Mouse (Mus musculus) CH12.LX (cell line): ENCODE data around the gene 4930505A04Rik. TPM values are rescaled to one million over a fixed set of nuclear protein-coding genes. Genes with fewer than 3 reads are reported as not detected.

Source experiments
- DNase-seq: peaks from one replicate; pipeline ENCODE4 v3.0.0-alpha.2; 2013; ENCODE audit errors: extremely low read depth
- H3K27ac ChIP-seq: 2 replicates; pipeline ENCODE4 v1.5.1; 2012; ENCODE audit warnings: low read depth, mild to moderate bottlenecking, control low read depth, moderate library complexity; ENCODE audit not compliant: insufficient read depth
- H3K27me3 ChIP-seq: replicated peaks from 2 replicates; pipeline ENCODE3; 2012; ENCODE audit warnings: inconsistent platforms
- H3K36me3 ChIP-seq, 2 experiments: replicated peaks in 1 of 2; 2 replicates each; pipeline versions ENCODE3 to v1.6.1; 2012; ENCODE audit warnings: inconsistent platforms in 1 of 2, low read length in 1 of 2, mild to moderate bottlenecking in 1 of 2, mixed read lengths in 1 of 2, moderate library complexity in 1 of 2; ENCODE audit not compliant: control insufficient read depth in 1 of 2, insufficient read depth in 1 of 2
- H3K4me1 ChIP-seq, 2 experiments: 2 replicates each; pipeline ENCODE4 v1.6.1; 2012; ENCODE audit warnings: inconsistent platforms in 1 of 2, moderate library complexity in 1 of 2; ENCODE audit not compliant: insufficient read depth in 2 of 2, control insufficient read depth in 1 of 2
- H3K4me2 ChIP-seq: 2 replicates; pipeline ENCODE4 v1.6.1; 2012; ENCODE audit warnings: low read depth, mild to moderate bottlenecking, control low read depth; ENCODE audit not compliant: poor library complexity, insufficient read depth, severe bottlenecking
- H3K4me3 ChIP-seq, 3 experiments: fragments of 150-350 bp in 1 of 3; sonication (generic) in 1 of 3; replicated peaks in 1 of 3; 2 replicates each; pipeline versions ENCODE3 to v1.5.1; 2011 to 2012; ENCODE audit warnings: low read depth in 2 of 3, low read length in 2 of 3, mild to moderate bottlenecking in 2 of 3, moderate library complexity in 2 of 3, control low read depth in 1 of 3, improper control_type of control experiment in 1 of 3, inconsistent platforms in 1 of 3, mixed read lengths in 1 of 3; ENCODE audit not compliant: poor library complexity in 1 of 3
- H3K79me2 ChIP-seq: replicated peaks from 2 replicates; pipeline ENCODE4 v1.6.1; 2012; ENCODE audit warnings: mild to moderate bottlenecking, moderate library complexity; ENCODE audit not compliant: control insufficient read depth, poor library complexity, insufficient read depth, severe bottlenecking; ENCODE audit errors: extremely low read depth
- H3K9ac ChIP-seq: 2 replicates; pipeline ENCODE4 v1.6.1; 2012; ENCODE audit warnings: low read depth, mild to moderate bottlenecking, control low read depth, moderate library complexity; ENCODE audit not compliant: insufficient read depth
- H3K9me3 ChIP-seq: replicated peaks from 2 replicates; pipeline ENCODE3; 2012; ENCODE audit warnings: low read length, inconsistent platforms, mixed read lengths
- GABPA ChIP-seq: IDR thresholded peaks from 2 replicates; pipeline ENCODE4 v1.6.1; 2012; ENCODE audit warnings: low read depth, low read length, improper control_type of control experiment, inconsistent platforms; ENCODE audit not compliant: insufficient replicate concordance
- HCFC1 ChIP-seq: IDR thresholded peaks from 2 replicates; pipeline ENCODE4 v1.6.1; 2012; ENCODE audit warnings: low read depth, mild to moderate bottlenecking, inconsistent platforms, low read length, improper control_type of control experiment
- IRF4 ChIP-seq: IDR thresholded peaks from 2 replicates; pipeline ENCODE4 v1.6.1; 2014; ENCODE audit warnings: low read depth, mild to moderate bottlenecking, inconsistent platforms, low read length, improper control_type of control experiment
- JUN ChIP-seq: IDR thresholded peaks from 2 replicates; pipeline ENCODE4 v1.6.1; 2011; ENCODE audit warnings: low read depth, mild to moderate bottlenecking, low read length, improper control_type of control experiment, moderate library complexity; ENCODE audit not compliant: insufficient read depth
- JUND ChIP-seq: conservative IDR thresholded peaks from 2 replicates; pipeline ENCODE4 v1.6.1; 2011; ENCODE audit warnings: low read depth, low read length, improper control_type of control experiment
- KAT2A ChIP-seq: IDR thresholded peaks from 2 replicates; pipeline ENCODE4 v1.6.1; 2012; ENCODE audit warnings: low read length, improper control_type of control experiment, inconsistent platforms; ENCODE audit not compliant: insufficient replicate concordance
- MAFK ChIP-seq: IDR thresholded peaks from 2 replicates; pipeline ENCODE4 v1.6.1; 2011; ENCODE audit warnings: low read length, improper control_type of control experiment; ENCODE audit not compliant: insufficient replicate concordance
- MAX ChIP-seq: IDR thresholded peaks from 2 replicates; pipeline ENCODE4 v1.6.1; 2011; ENCODE audit warnings: low read length, improper control_type of control experiment
- MEF2A ChIP-seq: IDR thresholded peaks from 2 replicates; pipeline ENCODE4 v1.6.1; 2014; ENCODE audit warnings: low read depth, mild to moderate bottlenecking, inconsistent platforms, low read length, improper control_type of control experiment, borderline replicate concordance
- MXI1 ChIP-seq: IDR thresholded peaks from 2 replicates; pipeline ENCODE4 v1.6.1; 2011; ENCODE audit warnings: mild to moderate bottlenecking, low read depth, low read length, improper control_type of control experiment
- NELFE ChIP-seq: IDR thresholded peaks from 2 replicates; pipeline ENCODE4 v1.6.1; 2011; ENCODE audit warnings: low read depth, low read length, improper control_type of control experiment
- POLR2A ChIP-seq: IDR thresholded peaks from 2 replicates; pipeline ENCODE4 v1.6.1; 2011; ENCODE audit warnings: low read depth, mild to moderate bottlenecking, improper control_type of control experiment, low read length
- RAD21 ChIP-seq: IDR thresholded peaks from 2 replicates; pipeline ENCODE4 v1.6.1; 2011; ENCODE audit warnings: low read depth, mild to moderate bottlenecking, low read length, improper control_type of control experiment, moderate library complexity
- RCOR1 ChIP-seq: conservative IDR thresholded peaks from 2 replicates; pipeline ENCODE4 v1.6.1; 2012; ENCODE audit warnings: low read depth, mild to moderate bottlenecking, inconsistent platforms, low read length, improper control_type of control experiment
- SIN3A ChIP-seq: IDR thresholded peaks from 2 replicates; pipeline ENCODE4 v1.6.1; 2012; ENCODE audit warnings: low read length, improper control_type of control experiment, inconsistent platforms
- SMC3 ChIP-seq: IDR thresholded peaks from 2 replicates; pipeline ENCODE4 v1.6.1; 2011; ENCODE audit warnings: low read depth, low read length, improper control_type of control experiment
- TBP ChIP-seq: conservative IDR thresholded peaks from 2 replicates; pipeline ENCODE4 v1.6.1; 2011; ENCODE audit warnings: low read depth, low read length, improper control_type of control experiment
- UBTF ChIP-seq: IDR thresholded peaks from 2 replicates; pipeline ENCODE4 v1.6.1; 2012; ENCODE audit warnings: low read depth, mild to moderate bottlenecking, inconsistent platforms, low read length, improper control_type of control experiment, moderate library complexity
- USF1 ChIP-seq: IDR thresholded peaks from 2 replicates; pipeline ENCODE4 v1.6.1; 2014; ENCODE audit warnings: low read depth, mild to moderate bottlenecking, inconsistent platforms, low read length, improper control_type of control experiment
- ZC3H11A ChIP-seq: IDR thresholded peaks from 2 replicates; pipeline ENCODE4 v1.6.1; 2012; ENCODE audit warnings: low read depth, mild to moderate bottlenecking, inconsistent platforms, low read length, improper control_type of control experiment
- ZKSCAN1 ChIP-seq: IDR thresholded peaks from 2 replicates; pipeline ENCODE4 v1.6.1; 2012; ENCODE audit warnings: low read depth, inconsistent platforms, low read length, improper control_type of control experiment, borderline replicate concordance
- ZMIZ1 ChIP-seq: IDR thresholded peaks from 2 replicates; pipeline ENCODE4 v1.6.1; 2012; ENCODE audit warnings: low read depth, mild to moderate bottlenecking, inconsistent platforms, low read length, improper control_type of control experiment
- ZNF384 ChIP-seq: IDR thresholded peaks from 2 replicates; pipeline ENCODE4 v1.6.1; 2012; ENCODE audit warnings: low read depth, low read length, improper control_type of control experiment, inconsistent platforms
- dilution Hi-C: fragments of 300-500 bp; cut with MboI; formaldehyde crosslinking; loops from 2 replicates; pipeline ENCODE4 v1.14.3; 2020; ENCODE audit warnings: low sequenced_read_pairs; ENCODE audit not compliant: extremely low pct_unique_long_range_greater_than_20kb, extremely low pct_ligation_motif_present
- in situ Hi-C: fragments of 300-500 bp; cut with MboI; formaldehyde crosslinking; loops from 3 replicates; pipeline ENCODE4 v1.14.3; 2019; ENCODE audit warnings: low sequenced_read_pairs, low pct_ligation_motif_present, low pct_unique_long_range_greater_than_20kb, mixed read lengths
- polyA plus RNA-seq: library from polyadenylated mRNA; unstranded; fragments of >175 nt; gene quantifications from 2 replicates; pipeline ENCODE4 v1.2.1, GENCODE M21; 2012; ENCODE audit warnings: low read depth; ENCODE audit not compliant: insufficient read length
- total RNA-seq, 2 experiments: library from RNA; depleted of rRNA; stranded (reverse); fragments of 300-350 nt in 1 of 2; fragments of >200 nt in 1 of 2; gene quantifications; 2 replicates each; pipeline ENCODE4 v1.2.3; 2012 to 2014

The 4930505A04Rik gene
- total and polyA plus RNA-seq, 3 experiments = 0.26 TPM; not detected in 2

- H3K9me3 ChIP-seq = peaks cover 11% of the 10 kb centered on the region
- H3K27me3 ChIP-seq = no peaks in the 10 kb centered on the region
- no peak overlapping the region for H3K27ac ChIP-seq
- no peak for DNase-seq
- no peak for TF ChIP-seq SIN3A
- no peak for TF ChIP-seq RAD21
- TF ChIP-seq IRF4 = no peak
- no peak for TF ChIP-seq JUND
- TF ChIP-seq TBP = no peak
- TF ChIP-seq MAFK = no peak
- no peak for TF ChIP-seq USF1
- no peak for TF ChIP-seq JUN
- no peak for TF ChIP-seq MEF2A
- no peak for TF ChIP-seq NELFE
- no peak for TF ChIP-seq HCFC1
- TF ChIP-seq MXI1 = no peak
- no peak for TF ChIP-seq UBTF
- no peak for TF ChIP-seq RCOR1
- TF ChIP-seq KAT2A = no peak
- no peak for TF ChIP-seq MAX
- no peak overlapping the region for H3K9ac ChIP-seq
- in situ Hi-C loops = no loop called here
- H3K79me2 ChIP-seq = no peaks in the 10 kb centered on the region
- no peak overlapping the region for H3K4me2 ChIP-seq
- H3K36me3 ChIP-seq = no peaks in the 10 kb centered on the region
- H3K4me1 ChIP-seq = no peaks in the 10 kb centered on the region
- no peak overlapping the region for H3K4me3 ChIP-seq
- dilution Hi-C loops = no loop called here
These were observed 20.1 kb upstream of the 4930505A04Rik start for GRCm38 (mm10) chr11:30491515-30492260.

GRCm38 (mm10) chr11:30488183-30488582 is 16.6 kb upstream of the 4930505A04Rik start:
- TF ChIP-seq ZNF384 = no peak
- no peak for TF ChIP-seq POLR2A
- no peak for TF ChIP-seq ZMIZ1
- no peak for TF ChIP-seq ZC3H11A
- no peak for TF ChIP-seq SMC3
- TF ChIP-seq GABPA = no peak
- no peak for TF ChIP-seq SIN3A
- TF ChIP-seq MXI1 = no peak
- TF ChIP-seq ZKSCAN1 = no peak
- no peak overlapping the region for H3K4me2 ChIP-seq
- no peaks in the 10 kb centered on the region for H3K27me3 ChIP-seq
- no peak for DNase-seq
- H3K27ac ChIP-seq = no peak overlapping the region
- no peaks in the 10 kb centered on the region for H3K36me3 ChIP-seq
- peaks cover 7% of the 10 kb centered on the region for H3K9me3 ChIP-seq
- peaks cover 0 to 3% of the 10 kb centered on the region in 2 experiments; a peak in 1 of 4 replicates for H3K4me1 ChIP-seq
- H3K4me3 ChIP-seq = no peak overlapping the region
- in situ Hi-C loops (no loop called here), dilution Hi-C loops (no loop called here)
- no peak overlapping the region for H3K9ac ChIP-seq
- H3K79me2 ChIP-seq = no peaks in the 10 kb centered on the region
